Mouse (Mus musculus) inflammation-experienced regulatory T-cells (primary cell): ENCODE measurements around the gene Gm2888. TPM values are rescaled to one million over a fixed set of nuclear protein-coding genes. Genes with fewer than 3 reads are reported as not detected.

Experiments used
- polyA plus RNA-seq, 2 experiments: library from polyadenylated mRNA; unstranded; fragments of 100-300 nt; shearing (Covaris generic); gene quantifications; one replicate each; pipeline ENCODE4 v1.2.1; 2017

The Gm2888 gene
- polyA plus RNA-seq, result not detected

GRCm38 (mm10) chr14:3029702-3030101 lies at the start of gene Gm2888:
Gene Gm2888, plus strand, starts transcription at chr14:3030002.

GRCm38 (mm10) chr14:3048727-3049512 lies 19.1 kb downstream of the Gm2888 start, which contains the start of gene Gm2897:
Gene Gm2897, plus strand, starts transcription at chr14:3049285.

Other genes with a start within 250 kb of the Gm2888 start
- 1 to 10 TPM in 1 of 2 experiments, under 1 TPM in 1; 0.76 to 2.9 TPM for gene Gm2897, start 19.3 kb downstream of the Gm2888 start, polyA plus RNA-seq
- not detected for gene Gm10340, start 104.0 kb downstream of the Gm2888 start, polyA plus RNA-seq
- gene Gm5795, start 158.3 kb downstream of the Gm2888 start, polyA plus RNA-seq, result under 1 TPM in 1 of 2 experiments, not detected in 1; 0.49 TPM
- gene D830030K20Rik, start 178.5 kb downstream of the Gm2888 start, polyA plus RNA-seq, result 10 to 100 TPM in 1 of 2 experiments, 1 to 10 TPM in 1; 9.6 to 39.2 TPM